Mouse (Mus musculus) mouse trophoblast stem cell (cell line): Measurements from ENCODE around the gene Myh14.

ENCODE experiments used
- in situ Hi-C, 2 experiments: fragments of 300-500 bp; cut with MseI, MboI; formaldehyde crosslinking; loops; 2 replicates in 1 of 2; 3 replicates in 1 of 2; pipeline ENCODE4 v1.15.1; 2025

Myh14 gene

DNA sequence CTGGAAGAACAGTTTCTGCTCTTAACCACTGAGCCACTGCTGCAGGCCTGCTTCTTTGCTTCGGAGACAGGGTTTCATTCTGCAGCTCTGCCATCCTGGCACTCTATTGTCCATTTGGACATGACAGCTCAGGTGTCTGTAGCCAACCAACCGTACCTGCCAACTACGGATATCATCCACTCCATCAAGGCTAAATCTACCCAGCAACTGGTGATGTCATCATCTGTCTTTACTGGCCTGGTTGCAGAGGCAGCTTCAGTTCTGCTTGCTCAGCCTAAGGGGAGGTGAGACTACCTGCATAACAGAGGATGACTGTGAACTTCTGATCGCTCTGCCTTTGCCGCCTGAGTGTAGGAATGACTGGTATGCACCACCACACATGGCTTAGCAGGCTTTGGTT is 1.6 kb upstream of the Myh14 start:
- in situ Hi-C loops, result no loop called here

DNA sequence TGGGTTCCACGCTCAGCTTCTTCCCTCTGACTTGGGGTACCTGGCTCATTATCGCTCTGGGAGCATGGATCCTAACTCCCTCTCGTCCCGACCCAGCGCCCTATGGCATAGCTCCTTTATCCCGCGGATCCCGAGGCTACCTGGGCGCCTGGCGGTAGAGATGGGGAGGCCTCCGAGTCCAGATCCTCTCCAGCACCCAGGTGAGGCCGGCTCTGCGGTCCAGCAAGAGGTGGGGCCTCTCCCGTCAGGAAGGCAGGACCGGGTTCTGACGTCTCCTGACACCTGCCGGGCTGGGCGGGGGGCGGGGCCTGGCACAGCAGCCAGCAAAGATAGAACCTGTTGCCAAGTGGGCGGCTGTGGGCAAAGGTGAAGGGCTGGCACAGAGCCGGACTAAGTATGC is 1.5 kb downstream of the Myh14 start:
- in situ Hi-C loops, result no loop called here

DNA sequence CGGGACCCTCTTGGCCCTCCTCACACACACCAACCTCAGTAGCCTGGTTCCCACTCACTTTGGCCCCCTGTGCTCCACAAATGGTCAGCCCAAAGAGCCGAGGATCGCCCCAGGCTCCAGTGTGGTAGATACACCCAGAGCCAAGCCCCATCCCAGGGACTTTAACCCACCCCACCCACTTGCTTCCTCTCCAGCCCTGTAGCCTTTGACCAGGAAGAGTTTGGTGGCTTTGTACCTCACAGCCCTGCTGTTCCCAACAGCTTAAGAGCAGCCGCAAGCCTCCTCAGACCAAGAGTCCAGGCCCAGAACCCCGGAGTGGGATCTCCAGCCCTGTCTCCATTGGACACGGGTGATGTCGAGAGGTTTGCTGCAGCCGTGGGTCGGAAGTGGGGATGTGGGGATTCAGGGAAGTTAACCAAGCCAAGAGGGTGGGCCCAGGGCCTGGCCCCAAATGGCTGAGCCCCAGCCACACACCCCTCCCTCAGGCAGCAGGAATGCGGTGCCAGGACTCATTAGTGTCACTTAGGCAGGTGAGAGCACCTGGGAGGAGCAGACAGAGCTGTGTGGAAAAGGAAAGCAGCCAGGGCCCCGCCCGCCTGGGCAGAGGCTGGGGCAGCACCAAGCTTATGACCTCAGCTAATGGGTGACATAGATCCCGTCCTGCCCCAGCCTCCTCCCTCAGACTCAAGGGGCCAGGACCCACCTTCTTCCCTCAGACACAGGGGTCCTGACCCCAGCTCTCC is 2.5 kb downstream of the Myh14 start:
- in situ Hi-C loops, result no loop called here

DNA sequence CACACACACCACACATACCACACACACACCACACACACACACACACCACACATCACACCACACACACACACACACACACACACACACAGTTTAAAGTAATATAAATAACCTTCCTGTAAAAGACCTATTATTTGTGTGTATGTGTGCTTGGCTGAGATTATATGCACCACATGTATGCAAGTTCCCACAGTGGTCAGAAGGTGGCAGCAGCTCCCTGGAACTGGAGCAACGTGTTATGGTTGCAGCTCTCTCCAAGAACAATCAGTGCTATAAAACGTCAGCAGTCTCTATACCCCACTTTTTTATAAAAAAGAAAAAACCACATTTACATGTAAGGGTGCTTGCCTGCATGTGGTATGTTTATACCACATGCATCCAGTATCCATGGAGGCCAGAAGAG is 4.2 kb downstream of the Myh14 start:
- in situ Hi-C loops, result no loop called here

DNA sequence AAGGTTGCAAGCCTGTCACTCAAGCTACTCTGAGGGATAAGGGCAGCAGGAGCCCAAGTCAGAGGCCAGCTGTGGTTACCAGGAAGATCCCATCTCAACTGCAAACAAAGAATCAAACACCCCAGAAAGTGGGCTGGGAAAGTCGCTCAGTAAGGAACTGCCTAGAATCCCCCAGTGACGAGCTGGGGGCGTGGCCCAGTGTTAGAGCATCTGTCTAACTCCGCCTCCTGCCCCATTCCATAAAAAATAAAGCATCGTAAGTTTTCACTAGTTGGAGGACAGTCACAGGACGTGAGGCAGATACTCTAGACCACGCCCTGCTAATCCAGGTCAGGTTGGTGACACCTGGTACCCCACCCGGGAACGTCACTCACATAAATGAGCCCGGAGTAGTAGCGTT is 5.9 kb downstream of the Myh14 start:
- in situ Hi-C loops, result no loop called here

DNA sequence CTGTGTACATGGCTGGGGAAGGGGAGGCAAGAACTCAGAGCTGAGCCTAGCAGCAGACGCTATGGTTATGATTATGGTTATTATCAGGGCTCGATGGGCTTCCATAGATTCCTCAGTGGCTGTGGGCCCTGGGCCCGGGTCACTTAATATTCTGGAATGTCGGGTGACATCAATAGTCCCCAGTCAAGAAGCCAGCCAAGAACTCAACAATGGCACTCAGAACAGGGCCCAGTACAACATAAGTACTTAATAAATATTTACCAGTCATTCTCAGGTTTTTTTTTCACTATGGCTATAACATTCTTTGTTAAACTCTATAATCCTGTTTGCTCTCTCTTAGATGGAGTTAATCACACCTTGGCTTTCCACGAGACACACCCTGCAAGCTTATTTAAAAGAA is 7.1 kb downstream of the Myh14 start:
- in situ Hi-C loops, result no loop called here

DNA sequence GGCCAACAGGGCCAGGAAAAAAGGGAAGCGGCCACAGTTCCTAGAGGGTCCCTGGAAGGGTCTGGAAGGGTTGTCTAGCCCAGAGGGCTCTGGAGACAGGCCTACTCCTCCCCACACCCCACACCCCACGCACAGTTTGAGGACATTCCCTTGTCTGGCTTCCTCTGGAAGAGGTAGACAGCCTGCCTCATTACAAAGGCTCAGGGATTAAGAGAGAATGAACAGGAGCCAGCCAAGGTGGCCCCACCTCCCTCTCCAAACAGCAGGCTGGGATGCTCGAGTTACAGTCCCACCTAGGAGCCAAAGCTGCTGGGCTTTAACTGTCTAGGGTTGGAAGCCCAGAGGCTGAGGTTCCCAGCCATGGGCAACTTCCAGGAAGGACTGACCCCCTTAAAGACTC is 8.1 kb downstream of the Myh14 start:
- in situ Hi-C loops, result no loop called here

DNA sequence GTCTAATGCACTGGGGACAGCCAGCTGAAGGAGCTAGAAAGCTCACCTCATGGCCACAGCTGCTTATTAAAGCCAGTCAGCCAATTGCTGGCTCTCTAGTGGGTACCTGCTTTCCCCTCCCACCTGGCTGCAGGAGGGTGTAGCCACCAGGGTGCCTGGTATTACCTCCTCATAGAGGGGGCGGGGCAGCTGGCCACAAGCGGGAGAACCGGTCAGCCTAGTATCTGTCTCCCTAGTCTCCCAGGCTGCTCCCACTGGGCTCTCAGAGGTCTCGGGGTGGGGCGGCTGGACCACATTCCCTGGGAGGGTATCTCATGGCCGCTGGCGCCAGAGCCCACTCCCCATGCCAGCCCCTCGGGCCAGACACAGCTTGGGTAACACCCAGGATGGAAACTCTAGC is 8.5 kb downstream of the Myh14 start:
- in situ Hi-C loops, result no loop called here

DNA sequence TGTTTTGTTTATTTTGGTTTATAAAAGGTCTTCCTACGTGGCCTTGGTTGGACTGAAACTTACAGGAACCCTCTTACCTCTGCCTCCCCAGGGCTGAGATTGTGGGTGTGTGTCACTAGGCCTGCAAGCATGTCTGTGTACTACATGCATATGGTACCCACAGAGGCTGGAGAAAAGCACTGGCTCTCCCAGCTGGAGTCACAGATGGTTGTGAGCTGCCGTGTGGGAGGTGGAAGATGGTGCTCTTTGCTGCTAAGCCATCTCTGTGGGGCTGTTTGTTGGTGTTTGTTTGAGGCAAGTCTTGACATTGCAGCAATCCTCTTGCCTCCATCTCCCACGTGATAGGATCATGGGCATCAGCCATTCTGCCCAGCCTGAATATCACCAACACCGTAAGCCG is 9.4 kb downstream of the Myh14 start:
- in situ Hi-C loops, result no loop called here

DNA sequence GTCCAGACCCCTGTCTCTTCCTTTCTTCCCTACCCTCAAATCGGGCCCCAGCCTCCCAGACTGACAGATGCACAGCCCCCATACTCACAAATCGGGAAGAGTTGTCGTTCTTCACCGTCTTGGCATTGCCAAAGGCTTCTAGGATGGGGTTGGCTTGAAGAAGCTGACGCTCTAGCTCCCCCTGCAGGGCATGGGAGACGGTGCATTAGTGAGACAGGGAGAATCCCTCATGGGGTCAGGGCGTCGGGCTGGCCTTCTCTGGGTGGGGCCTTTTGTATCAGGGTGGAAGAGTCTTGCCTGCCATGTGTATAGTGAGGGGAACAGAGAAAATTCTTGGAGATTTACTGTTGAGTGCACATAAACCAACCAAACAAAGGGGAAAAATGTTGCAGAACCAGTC is 15.1 kb downstream of the Myh14 start:
- in situ Hi-C loops, result no loop called here

DNA sequence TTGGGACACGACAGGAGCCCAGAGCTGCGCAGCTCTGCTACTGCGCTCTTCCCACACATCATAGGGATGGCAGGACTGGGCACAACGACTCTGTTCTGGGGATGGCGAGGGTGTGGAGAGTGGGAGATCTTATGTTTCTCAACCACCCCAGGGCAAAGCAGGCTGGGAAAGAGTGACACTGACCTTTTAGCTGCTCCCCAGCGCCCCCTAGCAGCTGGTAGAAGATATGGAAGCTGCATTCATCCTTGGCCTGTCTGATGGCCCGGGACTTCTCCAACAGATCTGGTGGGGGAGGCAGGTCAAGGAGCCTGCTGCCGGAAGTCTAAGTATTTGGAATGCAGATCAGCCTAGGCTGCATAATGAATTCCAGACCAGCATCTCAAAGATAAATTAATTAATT is 16.9 kb downstream of the Myh14 start:
- in situ Hi-C loops, result no loop called here

DNA sequence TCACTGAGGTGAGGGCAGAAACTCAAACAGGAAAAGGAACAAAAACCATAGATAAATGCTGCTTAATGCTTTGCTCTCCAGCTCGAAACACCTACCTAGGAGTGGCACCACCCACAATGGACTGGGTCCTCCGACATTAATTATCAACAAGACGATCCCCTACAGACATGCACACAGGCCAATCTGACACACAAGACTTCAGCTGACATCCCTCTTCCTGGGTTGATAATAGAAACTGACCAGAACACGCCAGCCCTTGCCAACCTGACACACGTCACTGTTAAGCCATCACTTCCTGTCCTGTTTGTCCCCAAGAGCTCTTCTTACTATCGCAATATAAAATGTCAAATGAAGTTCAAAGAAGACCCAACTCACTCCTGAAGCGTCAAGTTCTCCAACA is 19.2 kb downstream of the Myh14 start:
- in situ Hi-C loops, result no loop called here

DNA sequence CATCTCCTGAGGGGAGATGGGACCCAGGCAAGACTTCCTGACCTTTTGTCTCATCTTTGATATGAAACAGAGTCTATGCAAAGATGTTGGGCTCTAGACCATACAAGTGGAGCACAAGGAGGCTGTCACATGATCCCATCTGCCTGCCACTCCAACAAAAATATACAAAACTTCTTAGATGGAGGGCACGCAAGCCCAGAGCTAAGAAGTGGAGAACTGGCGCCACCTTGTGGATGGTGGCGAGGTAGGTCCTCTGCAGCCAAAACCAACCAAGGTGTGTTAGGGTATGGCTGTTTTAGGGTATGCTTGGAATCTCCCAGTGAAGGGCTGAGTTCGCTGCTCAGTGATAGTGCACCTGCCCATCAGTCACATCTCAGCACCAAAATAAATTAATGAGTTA is 20.7 kb downstream of the Myh14 start:
- in situ Hi-C loops, result no loop called here

DNA sequence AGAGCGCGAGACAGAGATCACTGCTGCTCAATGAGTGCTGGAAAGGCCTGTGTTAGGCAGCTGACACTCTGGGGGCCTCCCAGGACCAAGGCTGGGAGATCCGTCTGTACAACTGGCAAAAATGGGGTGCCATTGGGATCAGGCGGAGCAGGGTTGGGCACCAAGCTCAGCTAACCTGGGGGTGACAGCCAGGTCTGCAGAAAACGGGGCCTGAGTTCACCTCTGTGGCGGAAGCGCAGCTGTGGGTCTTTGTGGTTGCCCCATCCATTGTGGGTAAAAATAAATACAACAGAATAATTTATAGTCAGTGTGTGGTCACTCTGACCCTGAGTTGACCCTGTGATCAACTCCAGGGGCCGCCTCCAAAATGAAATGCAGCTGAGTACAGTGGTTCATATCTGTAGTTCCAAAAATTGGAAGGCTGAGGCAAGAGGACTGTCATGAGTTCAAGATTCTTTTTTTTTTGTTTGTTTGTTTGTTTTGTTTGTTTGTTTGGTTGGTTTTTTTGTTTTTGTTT is 21.5 kb downstream of the Myh14 start:
- in situ Hi-C loops, result no loop called here

DNA sequence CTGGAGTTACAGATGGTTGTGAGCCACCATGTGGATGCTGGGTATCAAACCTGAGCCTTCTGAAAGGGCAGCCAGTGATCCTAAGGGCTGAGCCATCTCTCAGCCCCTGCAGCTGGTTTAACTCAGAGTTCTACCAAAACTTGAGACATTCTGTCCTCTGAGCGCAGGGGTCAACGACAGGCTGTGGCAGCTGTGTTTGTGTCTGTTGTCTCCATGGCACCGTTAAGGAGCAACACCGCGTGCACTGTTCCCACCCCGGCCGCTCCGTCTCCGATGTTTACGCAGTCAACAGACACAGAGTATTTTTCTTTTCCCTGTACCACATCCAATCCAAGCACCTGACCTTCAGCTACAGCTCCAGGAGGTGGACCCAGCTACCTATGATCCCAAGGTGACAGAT is 22.9 kb downstream of the Myh14 start:
- in situ Hi-C loops, result no loop called here

DNA sequence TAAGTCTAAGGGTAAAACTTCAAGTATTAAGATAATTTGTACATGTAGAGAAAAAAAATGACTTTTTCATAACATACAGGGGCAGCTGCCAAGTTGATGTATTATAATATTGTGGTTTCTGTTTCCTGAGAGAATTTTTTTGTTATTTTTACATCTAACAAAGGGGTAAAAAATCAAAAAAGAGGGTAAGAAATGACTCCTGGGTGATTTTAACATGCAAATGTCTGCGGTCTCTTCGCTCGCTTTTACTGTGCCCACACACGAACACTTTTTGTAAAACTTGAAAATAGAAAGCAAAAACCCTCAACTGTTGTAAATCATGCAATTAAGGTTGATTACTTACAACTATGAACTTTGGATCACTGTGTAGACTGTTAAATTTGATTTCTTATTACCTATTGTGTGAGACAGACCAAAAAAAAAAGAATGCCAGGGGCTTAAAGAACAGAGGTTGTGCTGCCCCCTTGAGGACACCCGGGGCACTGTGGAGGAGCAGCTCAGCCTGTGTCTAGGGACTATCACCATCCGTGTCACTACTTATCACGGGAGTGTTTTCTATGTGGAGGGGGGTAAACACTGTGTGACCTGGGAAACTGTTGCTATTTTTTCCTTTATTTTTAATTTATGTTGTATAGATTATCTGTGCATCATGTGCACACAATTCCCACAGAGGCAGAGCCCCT is 23.5 kb downstream of the Myh14 start:
- in situ Hi-C loops, result no loop called here

DNA sequence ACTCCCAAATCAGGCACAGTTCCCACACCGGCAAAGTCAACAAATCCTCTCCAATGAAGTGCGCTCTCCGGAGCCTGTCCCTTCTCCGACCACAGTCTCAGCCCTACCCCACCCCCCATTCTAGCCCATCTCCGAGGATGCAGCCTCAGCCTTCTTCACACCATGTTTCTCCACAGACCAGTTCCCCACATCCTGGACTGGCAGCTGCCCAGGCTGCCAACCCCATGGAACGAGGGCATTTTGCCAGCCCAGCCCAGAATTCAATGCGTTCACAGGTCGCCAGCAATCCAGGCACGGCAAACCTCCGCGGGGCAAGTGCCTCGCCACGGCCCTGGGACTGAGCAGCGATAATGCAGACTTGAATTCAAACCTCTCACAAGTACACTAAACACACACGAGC is 24.7 kb downstream of the Myh14 start:
- in situ Hi-C loops, result no loop called here

DNA sequence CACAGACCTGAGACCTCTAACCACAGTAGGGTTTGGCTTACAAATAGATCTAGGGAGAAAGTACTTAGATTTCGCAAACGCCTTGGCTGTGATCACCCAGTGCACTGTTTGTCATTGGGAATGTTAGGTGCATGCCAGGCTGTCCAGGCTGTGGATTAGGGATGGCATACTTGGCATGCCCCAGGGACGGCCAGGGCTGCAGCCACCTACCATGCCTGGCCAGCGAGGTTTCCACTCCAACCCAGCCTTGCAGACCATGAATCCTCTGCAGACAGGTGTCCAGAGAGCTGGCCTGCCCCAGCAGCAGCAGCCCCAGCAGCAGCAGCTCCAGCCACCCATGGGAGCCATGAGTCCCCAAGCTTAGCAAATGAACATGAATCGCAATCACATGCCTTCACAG is 25.4 kb downstream of the Myh14 start:
- in situ Hi-C loops, result no loop called here

DNA sequence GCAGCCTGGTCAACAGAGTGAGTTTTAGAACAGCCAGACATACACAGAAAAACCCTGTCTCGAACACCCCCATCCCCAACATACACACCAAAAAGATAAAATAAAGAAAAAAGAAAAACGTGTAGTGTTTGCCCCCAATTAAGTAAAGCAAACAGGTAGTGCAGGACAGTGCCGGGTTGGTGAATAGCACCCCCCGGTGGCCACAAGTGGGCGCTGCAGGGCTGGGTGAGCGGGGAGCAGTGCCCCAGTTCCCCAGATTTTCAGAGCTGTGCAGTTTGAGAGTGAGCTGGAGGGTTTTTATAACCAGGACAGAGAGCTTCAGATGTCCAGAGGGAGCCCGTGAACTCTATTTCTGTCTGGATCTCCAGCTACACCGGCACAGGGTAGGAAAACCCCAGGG is 28.8 kb downstream of the Myh14 start:
- in situ Hi-C loops, result loop anchor here in 1 of 2 experiments (5.0 kb wide), 1 partner anchor 85 kb away; no protein-coding TSS in a partner anchor

DNA sequence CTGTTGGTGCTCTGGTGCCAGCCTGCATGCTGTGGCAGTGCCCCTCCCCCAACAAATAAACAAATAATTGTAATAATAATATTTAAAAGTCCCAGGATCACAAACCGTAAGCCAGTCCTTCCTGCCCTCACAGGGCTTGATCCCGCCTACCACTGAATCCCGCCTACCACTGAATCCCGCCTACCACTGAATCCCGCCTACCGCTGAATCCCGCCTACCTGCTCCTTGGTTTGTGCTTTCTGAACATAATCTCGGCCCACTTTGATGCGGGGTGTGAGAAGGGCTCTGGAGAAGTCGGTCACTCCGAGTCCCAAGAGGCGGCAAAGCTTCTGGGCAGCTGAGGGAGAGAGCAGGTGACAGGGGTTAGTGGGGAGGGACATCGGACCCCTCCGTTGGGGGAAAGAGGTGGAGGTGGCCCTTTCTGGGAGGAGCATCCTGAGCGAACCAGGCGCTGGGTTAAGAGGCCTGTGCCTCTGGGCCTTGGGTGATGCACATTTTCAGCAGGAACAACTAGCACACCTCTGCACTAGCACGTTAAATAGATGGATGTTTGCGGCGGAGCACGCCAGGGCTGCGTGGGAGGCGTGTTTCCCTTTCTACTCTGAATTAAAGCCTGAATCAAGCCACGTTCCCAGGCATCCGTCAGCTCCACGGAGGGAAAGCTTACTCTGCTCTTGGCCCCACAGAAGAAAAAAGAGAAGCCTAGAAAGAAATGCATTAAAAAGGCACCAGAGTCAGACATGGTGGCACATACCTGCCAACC is 29.6 kb downstream of the Myh14 start:
- in situ Hi-C loops, result loop anchor here in 1 of 2 experiments (5.0 kb wide), 1 partner anchor 84 kb away; no protein-coding TSS in a partner anchor

DNA sequence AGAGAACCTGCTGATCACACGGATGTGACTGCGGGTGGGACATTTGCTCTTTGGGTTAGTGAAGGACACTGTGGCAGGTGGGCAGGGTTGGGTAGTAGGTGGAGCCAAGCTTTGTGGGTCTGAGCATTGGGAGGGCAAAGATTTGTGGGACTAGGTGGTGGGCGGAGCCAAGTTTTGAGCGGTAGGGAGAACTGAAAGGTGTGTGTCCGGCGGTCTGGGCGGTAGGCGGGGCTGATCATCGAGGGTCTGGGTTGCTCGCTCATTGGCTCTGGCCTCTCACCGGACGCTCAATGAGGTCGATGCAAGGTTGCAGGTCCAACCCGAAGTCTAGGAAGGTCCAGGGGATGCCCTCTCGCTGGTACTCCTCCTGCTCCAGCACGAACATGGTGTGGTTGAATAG is 32.0 kb downstream of the Myh14 start:
- in situ Hi-C loops, result no loop called here

DNA sequence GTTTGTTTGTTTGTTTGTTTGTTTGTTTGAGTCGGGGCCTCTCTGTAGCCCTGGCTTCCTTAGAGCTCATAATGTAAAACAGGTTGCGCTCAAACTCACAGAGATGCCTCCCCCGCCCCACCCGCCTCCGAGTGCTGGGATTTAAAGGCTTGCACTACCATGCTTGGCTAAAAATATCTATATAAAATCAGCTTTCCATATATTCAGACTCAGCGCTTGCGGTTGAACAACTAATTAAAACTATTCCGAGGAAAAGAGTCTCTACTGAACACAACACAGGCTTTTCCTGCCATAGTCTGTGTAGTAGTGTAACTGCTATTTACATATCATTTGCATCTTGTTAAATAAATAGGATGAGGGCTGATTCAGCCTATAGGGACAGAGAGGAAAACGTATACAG is 34.0 kb downstream of the Myh14 start:
- in situ Hi-C loops, result no loop called here

DNA sequence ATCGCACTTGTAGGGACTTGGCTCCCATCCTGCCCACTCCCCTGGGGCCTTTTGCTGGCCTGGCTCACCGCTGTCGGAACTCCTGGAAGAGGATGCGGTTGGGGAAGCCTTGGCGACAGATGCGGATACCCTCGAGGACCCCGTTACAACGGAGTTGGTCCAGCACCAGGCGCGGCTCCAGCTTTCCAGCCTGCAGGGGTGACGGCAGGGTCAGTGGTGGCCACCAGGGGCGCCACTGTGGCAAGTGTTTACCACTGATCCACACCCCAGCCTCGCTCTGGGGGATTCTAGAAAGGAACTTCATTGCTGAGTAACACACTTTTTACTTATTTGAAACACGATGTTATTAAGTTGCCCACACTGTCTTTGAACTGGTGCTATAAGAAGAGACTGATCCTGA is 37.2 kb downstream of the Myh14 start:
- in situ Hi-C loops, result no loop called here
